Mouse (Mus musculus): ENCODE results near the gene Fut11. TPM values are rescaled to one million over a fixed set of nuclear protein-coding genes. Genes with fewer than 3 reads are reported as not detected.
"Not testable (repeated sequence)": the region's sequence is repeated elsewhere in the genome, so short reads cannot be mapped to it uniquely, and the experiment has no call there.

Gene Fut11
- polyA plus RNA-seq, 1 experiment from 2014 or later = 28.3 TPM

DNA sequence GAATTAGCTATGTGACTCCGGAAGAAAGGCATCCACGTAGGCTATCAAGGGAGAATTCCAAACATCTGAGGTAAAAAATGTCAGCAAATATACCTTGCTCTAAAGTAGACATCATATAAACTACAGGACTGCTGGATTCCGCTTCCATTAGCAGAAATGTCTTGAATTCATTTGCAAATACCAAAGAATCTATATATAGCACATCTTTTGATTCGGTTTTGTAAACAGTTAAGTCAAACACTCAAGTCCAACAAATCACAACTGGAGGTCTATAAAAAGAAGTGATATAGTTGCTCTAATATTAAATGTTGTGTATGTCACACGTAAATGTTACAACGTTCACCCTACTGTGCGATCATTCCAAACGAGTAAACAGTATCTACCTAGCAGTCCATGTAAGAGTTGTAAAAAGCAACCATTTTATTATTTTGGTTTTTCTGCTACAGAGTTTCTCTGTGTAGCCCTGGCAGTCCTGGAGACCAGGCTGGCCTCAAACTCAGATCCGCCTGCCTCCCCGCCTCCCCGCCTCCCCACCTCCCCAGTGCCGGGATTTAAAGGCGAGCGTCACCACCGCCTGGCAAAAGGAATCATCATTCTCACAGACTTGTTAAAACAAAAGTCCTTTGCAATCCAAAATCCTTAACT lies 7.5 kb downstream of the Fut11 start:
- Histone ChIP-seq H3K4me2 (peak overlapping the region; percentile 68), H3K4me3 (peak overlapping the region; percentile 79), H3K27me3 (no peaks in the 10 kb centered on the region), H3K9me3 (no peaks in the 10 kb centered on the region), H3K27ac (replicated peaks) (peak overlapping the region; percentile 92), H3K4me1 (replicated peaks) (peaks cover 68% of the 10 kb centered on the region), H3K9ac (peak overlapping the region; percentile 88), H3K36me3 (peaks cover 32% of the 10 kb centered on the region)
- WGBS = 15% methylated on average over 15 of the region's 15 CpGs
- peak; percentile 7; the same call in 1 of the 2 replicates for ATAC-seq (ENCODE audit: low read depth)

DNA sequence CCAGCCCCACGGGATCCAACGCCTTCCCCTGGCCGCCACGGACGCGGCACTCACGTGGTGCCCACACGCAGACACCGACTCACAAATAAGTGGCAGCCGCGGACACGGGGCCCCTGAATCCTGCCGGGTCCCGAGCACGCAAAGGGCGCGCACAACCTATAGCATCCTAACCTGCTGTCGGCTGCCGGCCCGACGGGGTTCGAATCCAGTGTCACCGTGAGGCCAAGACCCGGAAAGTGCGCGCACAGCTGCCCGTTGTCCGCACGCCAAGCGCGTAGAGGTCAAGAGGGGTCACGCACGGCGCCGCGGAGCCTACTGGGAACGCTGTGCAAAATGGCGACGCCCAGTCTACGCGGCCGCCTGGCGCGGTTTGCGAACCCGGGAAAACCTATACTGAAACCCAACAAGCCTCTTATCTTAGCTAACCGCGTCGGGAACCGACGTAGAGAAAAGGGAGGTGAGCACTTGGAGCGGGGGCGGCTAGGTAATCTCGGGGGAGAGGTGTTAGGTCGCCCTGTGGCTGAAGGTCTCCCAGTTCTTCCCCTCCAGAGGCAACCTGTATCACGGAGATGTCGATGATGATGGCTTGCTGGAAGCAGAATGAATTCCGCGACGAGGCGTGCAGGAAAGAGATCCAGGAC lies 8.1 kb downstream of the Fut11 start, which contains the start of gene Chchd1:
Gene Chchd1, plus strand, starts transcription at position 266 of the 641 bp plus-strand sequence.
- peak; percentile 64 for ATAC-seq (ENCODE audit: low read depth)
- peak within 1 kb of the TSS; percentile 88 for H3K9ac ChIP-seq
- under 1% methylated on average over 61 of the region's 61 CpGs for WGBS
- H3K4me3 ChIP-seq = peak within 1 kb of the TSS; percentile 79
- peak within 1 kb of the TSS; percentile 92 for H3K27ac ChIP-seq (replicated peaks)
- peaks cover 31% of the 10 kb centered on the region for H3K36me3 ChIP-seq
- no peaks in the 10 kb centered on the region for H3K27me3 ChIP-seq
- no peaks in the 10 kb centered on the region for H3K9me3 ChIP-seq
- peaks cover 61% of the 10 kb centered on the region for H3K4me1 ChIP-seq (replicated peaks)
- peak within 1 kb of the TSS; percentile 68 for H3K4me2 ChIP-seq

DNA sequence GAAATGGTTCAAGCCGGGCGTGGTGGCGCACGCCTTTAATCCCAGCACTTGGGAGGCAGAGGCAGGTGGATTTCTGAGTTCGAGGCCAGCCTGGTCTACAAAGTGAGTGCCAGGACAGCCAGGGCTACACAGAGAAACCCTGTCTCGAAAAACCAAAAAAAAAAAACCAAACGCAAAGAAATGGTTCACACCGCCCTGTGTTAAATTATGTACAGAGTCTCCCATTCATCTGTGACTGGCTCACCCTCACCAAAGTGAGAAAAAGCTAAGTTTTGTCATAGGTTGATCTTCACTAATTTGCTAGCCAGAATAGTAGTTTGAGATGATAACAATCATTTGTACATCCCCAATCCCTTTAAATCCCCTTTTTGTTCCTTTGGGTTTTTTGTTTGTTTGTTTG lies 8.7 kb downstream of the Fut11 start:
- H3K27me3 ChIP-seq; ATAC-seq (ENCODE audit: low read depth); H3K9me3 ChIP-seq: not testable (repeated sequence)
- Histone ChIP-seq H3K4me3 (peak overlapping the region; percentile 79), H3K27ac (replicated peaks) (peak overlapping the region; percentile 92), H3K4me1 (replicated peaks) (peaks cover 59% of the 10 kb centered on the region), H3K36me3 (peaks cover 27% of the 10 kb centered on the region), H3K4me2 (peak overlapping the region; percentile 68), H3K9ac (peak overlapping the region; percentile 88)
- WGBS = 7% methylated on average over 8 of the region's 8 CpGs

DNA sequence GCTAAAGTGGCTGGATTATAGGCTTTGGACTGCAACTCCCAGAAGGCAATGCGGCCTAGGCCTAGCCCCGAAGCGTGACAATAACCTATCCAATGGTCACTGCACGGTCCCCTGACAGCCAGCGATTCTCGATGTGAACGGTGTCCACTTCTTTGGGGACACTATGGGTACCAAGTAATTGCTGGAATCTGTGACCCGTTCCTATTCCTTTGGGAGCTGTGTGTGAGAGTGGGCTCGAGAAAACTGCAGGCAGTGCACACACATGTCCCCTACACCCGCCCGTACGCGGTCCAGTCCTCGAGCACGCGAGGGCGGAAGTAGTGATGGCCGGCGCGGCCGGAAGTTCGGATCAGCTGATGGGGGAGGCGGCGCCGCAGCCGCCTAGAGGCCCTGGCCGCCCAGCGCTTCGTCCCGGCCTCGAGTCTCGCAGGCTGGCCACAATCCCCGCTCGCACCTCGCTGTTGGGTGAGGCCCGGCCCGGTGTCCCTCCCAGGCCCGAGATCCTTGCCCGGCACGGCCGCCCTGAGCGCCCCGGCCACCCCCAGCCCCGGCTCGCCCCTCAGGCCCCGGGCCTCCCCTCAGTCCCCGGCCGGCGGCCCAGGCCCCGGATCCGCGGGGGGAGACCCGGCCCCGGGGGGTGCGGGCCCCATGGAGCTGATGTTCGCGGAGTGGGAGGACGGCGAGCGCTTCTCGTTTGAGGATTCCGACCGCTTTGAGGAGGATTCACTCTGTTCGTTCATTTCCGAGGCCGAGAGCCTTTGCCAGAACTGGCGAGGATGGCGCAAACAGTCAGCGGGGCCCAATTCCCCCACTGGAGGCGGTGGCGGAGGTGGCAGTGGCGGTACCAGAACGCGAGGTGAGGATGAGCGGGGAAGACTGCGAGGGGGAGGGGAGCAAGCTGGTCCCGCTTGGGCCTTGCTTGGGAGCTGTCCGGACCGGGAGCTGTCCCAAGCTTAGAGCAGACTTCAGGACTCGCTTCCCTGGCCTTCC lies 12.7 kb downstream of the Fut11 start, which contains the start of gene Zswim8:
Gene Zswim8, plus strand, starts transcription at position 352 of the 990 bp plus-strand sequence.
- no peaks in the 10 kb centered on the region for H3K9me3 ChIP-seq
- H3K27me3 ChIP-seq = no peaks in the 10 kb centered on the region
- H3K4me2 ChIP-seq = peak within 1 kb of the TSS; percentile 83
- peak; percentile 95 for ATAC-seq (ENCODE audit: low read depth)
- WGBS = under 1% methylated on average over 79 of the region's 80 CpGs
- H3K9ac ChIP-seq = peak within 1 kb of the TSS; percentile 99
- H3K36me3 ChIP-seq = peaks cover 45% of the 10 kb centered on the region
- H3K4me1 ChIP-seq (replicated peaks) = peaks cover 36% of the 10 kb centered on the region
- H3K27ac ChIP-seq (replicated peaks) = peak within 1 kb of the TSS; percentile 87
- peak within 1 kb of the TSS; percentile 100 for H3K4me3 ChIP-seq

DNA sequence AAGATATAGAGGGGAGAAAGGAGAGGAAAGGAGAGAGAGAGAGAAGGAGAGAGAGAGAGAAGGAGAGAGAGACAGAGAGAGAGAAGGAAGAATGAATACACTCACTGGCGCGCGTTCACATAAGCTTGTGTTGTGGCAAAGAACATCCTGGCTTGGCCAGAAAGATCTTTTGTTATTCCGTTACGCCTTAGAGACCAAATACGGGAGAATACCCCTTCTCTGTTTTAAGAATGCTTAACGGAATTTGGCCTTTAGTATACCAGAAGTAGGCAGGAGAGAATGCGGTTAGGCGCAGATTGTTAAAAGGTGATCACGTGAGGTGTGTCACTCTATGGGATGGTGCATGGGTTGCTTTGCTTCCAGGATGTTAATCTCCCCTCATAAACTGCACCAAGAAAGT lies 13.5 kb downstream of the Fut11 start:
- 11% methylated on average over 10 of the region's 10 CpGs for WGBS
- Histone ChIP-seq H3K27me3 (no peaks in the 10 kb centered on the region), H3K9ac (peak overlapping the region; percentile 99), H3K27ac (replicated peaks) (peak overlapping the region; percentile 87), H3K9me3 (no peaks in the 10 kb centered on the region), H3K4me3 (peak overlapping the region; percentile 100), H3K36me3 (peaks cover 52% of the 10 kb centered on the region), H3K4me2 (peak overlapping the region; percentile 83), H3K4me1 (replicated peaks) (peaks cover 36% of the 10 kb centered on the region)
- ATAC-seq (ENCODE audit: low read depth) = no peak

DNA sequence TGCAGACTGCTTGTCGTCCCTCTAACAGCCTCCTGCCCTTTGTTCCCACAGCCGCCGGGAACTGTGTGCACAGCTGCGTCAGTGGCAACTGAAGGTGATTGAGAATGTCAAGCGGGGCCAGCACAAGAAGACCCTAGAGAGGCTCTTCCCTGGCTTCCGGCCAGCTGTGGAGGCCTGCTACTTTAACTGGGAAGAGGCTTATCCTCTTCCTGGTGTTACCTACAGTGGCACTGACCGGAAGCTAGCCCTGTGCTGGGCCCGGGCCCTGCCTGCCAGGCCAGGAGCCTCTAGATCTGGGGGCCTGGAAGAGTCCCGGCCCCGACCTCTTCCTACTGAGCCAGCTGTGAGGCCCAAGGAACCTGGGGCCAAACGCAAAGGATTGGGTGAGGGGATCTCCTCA lies 19.1 kb downstream of the Fut11 start:
- 76% methylated on average over 11 of the region's 11 CpGs for WGBS
- no peaks in the 10 kb centered on the region for H3K27me3 ChIP-seq

DNA sequence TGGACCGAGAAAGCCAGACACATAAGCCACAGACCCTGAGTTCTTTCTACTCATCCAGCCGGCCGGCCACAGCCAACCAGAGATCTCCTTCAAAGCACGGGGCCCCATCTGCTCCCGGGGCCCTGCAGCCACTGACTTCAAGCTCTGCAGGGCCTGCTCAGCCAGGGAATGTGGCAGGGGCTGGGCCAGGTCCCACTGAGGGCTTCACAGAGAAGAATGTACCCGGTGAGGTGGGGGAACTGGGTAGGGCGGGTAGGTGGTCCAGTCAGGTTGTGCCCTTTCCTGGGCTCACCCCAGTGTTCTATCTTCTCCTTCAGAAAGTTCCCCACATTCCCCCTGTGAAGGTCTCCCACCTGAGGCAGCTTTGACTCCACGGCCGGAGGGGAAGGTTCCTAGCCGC lies 23.7 kb downstream of the Fut11 start:
- Histone ChIP-seq H3K4me3 (no peak overlapping the region), H3K36me3 (peaks cover 100% of the 10 kb centered on the region), H3K4me1 (replicated peaks) (no peaks in the 10 kb centered on the region), H3K27ac (replicated peaks) (no peak overlapping the region), H3K9me3 (no peaks in the 10 kb centered on the region), H3K27me3 (no peaks in the 10 kb centered on the region), H3K9ac (no peak overlapping the region), H3K4me2 (no peak overlapping the region)
- WGBS = 92% methylated on average over 10 of the region's 10 CpGs
- no peak for ATAC-seq (ENCODE audit: low read depth)

More for the DNA sequence above, 19.1 kb downstream of the Fut11 start:
- H3K27ac ChIP-seq (replicated peaks) = no peak overlapping the region
- H3K9me3 ChIP-seq = no peaks in the 10 kb centered on the region
- peaks cover 13% of the 10 kb centered on the region for H3K4me1 ChIP-seq (replicated peaks)
- H3K36me3 ChIP-seq = peaks cover 91% of the 10 kb centered on the region
- no peak overlapping the region for H3K4me3 ChIP-seq
- no peak overlapping the region for H3K9ac ChIP-seq
- H3K4me2 ChIP-seq = no peak overlapping the region
- ATAC-seq (ENCODE audit: low read depth) = 0 out of 2 replicates have a peak, but pooled peaks have one; percentile 20

DNA sequence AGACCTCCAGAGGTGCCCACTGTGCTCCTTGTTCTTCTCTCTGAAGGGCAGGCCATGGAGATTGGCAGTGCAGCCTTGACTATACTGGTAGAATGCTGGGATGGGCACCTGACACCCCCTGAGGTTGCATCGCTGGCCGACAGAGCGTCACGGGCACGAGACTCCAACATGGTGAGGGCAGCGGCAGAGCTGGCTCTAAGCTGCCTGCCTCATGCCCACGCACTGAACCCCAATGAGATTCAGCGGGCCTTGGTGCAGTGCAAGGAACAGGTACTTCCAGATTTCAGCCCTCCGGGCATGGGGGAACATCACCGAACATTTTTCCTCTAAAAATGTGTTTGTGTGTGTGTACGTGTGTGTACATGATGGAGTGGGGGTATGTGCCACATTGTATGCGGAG lies 25.0 kb downstream of the Fut11 start:
- Histone ChIP-seq H3K4me3 (no peak overlapping the region), H3K4me1 (replicated peaks) (no peaks in the 10 kb centered on the region), H3K36me3 (peaks cover 99% of the 10 kb centered on the region), H3K27me3 (no peaks in the 10 kb centered on the region), H3K4me2 (no peak overlapping the region), H3K9ac (no peak overlapping the region), H3K27ac (replicated peaks) (no peak overlapping the region), H3K9me3 (no peaks in the 10 kb centered on the region)
- WGBS = 92% methylated on average over 12 of the region's 12 CpGs
- no peak for ATAC-seq (ENCODE audit: low read depth)

DNA sequence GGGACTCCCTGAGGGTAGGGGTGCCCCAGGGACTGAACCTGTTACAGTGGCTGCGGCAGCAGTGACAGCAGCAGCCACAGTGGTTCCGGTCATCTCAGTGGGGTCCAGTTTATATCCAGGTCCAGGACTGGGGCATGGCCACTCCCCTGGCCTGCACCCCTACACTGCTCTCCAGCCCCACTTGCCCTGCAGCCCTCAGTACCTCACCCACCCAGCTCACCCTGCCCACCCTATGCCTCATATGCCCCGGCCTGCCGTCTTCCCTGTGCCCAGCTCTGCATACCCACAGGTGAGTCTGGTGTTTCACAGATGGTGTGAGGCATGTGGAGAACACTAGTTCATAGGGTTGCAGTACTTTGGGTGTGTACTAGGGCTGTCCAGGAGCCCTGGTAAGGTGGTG lies 26.6 kb downstream of the Fut11 start:
- 93% methylated on average over 4 of the region's 4 CpGs for WGBS
- ATAC-seq (ENCODE audit: low read depth) = no peak
- no peaks in the 10 kb centered on the region for H3K27me3 ChIP-seq
- no peak overlapping the region for H3K4me3 ChIP-seq
- no peaks in the 10 kb centered on the region for H3K4me1 ChIP-seq (replicated peaks)
- no peaks in the 10 kb centered on the region for H3K9me3 ChIP-seq
- no peak overlapping the region for H3K27ac ChIP-seq (replicated peaks)
- H3K4me2 ChIP-seq = no peak overlapping the region
- no peak overlapping the region for H3K9ac ChIP-seq
- H3K36me3 ChIP-seq = peaks cover 99% of the 10 kb centered on the region

DNA sequence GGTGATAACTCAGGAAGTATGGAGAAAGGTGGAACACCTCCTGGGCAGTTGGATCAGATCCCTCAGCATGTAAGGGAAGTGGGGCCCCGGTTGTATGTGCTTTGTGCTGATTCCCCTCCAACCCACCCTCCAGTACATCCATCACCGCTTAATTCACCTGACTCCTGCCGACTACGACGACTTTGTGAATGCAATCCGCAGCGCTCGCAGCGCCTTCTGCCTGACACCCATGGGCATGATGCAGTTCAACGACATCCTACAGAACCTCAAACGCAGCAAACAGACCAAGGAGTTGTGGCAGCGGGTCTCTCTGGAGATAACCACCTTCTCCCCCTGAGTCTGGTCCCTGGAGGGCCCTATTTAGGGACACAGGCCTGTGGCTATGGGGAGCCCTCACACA lies 28.2 kb downstream of the Fut11 start:
- H3K27ac ChIP-seq (replicated peaks) = no peak overlapping the region
- no peak overlapping the region for H3K9ac ChIP-seq
- ATAC-seq (ENCODE audit: low read depth) = no peak
- no peaks in the 10 kb centered on the region for H3K27me3 ChIP-seq
- H3K9me3 ChIP-seq = no peaks in the 10 kb centered on the region
- no peak overlapping the region for H3K4me3 ChIP-seq
- H3K4me1 ChIP-seq (replicated peaks) = no peaks in the 10 kb centered on the region
- H3K4me2 ChIP-seq = no peak overlapping the region
- WGBS = 92% methylated on average over 12 of the region's 12 CpGs
- peaks cover 98% of the 10 kb centered on the region for H3K36me3 ChIP-seq

DNA sequence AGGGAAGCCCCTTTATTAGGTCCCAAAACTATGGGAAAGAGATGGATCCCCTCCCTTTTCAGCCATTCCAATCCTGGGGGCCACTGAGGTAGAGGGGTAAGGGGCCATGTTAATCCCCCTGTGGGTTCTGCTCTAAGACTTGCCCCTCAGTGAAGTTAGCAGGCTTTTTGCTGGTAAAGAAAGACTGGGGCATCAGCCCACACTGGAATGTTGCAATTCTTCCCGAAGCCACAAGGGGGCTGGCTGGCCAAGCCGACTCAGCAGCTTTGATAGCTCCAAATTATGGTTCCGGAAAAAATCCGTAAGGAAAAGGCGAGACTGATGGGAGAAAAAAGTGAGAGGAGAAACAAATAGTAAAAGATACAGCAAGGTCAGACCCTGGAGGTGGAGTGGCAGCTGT lies 29.3 kb downstream of the Fut11 start:
- H3K4me1 ChIP-seq (replicated peaks) = no peaks in the 10 kb centered on the region
- H3K4me2 ChIP-seq = no peak overlapping the region
- 27% methylated on average over 5 of the region's 5 CpGs for WGBS
- no peaks in the 10 kb centered on the region for H3K27me3 ChIP-seq
- no peaks in the 10 kb centered on the region for H3K9me3 ChIP-seq
- ATAC-seq (ENCODE audit: low read depth) = 0 out of 2 replicates have a peak, but pooled peaks have one; percentile 25
- H3K4me3 ChIP-seq = no peak overlapping the region
- H3K27ac ChIP-seq (replicated peaks) = no peak overlapping the region
- no peak overlapping the region for H3K9ac ChIP-seq
- peaks cover 97% of the 10 kb centered on the region for H3K36me3 ChIP-seq
